7 mouse cellular contexts compared by ENCODE assay signal in genomic region chr4:153480551-153481262, GRCm38 (mm10). TPM values are rescaled to one million over a fixed set of nuclear protein-coding genes. Genes with fewer than 3 reads are reported as not detected.
DNase-seq lines count a peak whose midpoint lies in the region; ATAC-seq and TF ChIP-seq lines count a peak whose summit lies in the region.

No protein-coding gene starts in this region.

- WGBS in forebrain, embryonic 15.5 days = 2% methylated on average over 19 of the region's 19 CpGs
- 5% methylated on average over 19 of the region's 19 CpGs for WGBS in liver, embryonic 12.5 days (ENCODE audit: insufficient replicate concordance)

- H3K4me2 ChIP-seq in forebrain, embryonic 15.5 days (replicated peaks) = peak overlapping the region; percentile 95
- peak overlapping the region; percentile 47 for H3K4me2 ChIP-seq in liver, embryonic 12.5 days

- peak overlapping the region; percentile 57 to 62; a peak in 3 of 4 replicates for H3K4me3 ChIP-seq in ES-E14 (ENCODE audit: insufficient read depth in 1 of 2, low read depth in 1 of 2, low read length in 2 of 2, poor library complexity in 1 of 2, severe bottlenecking in 1 of 2)
- H3K4me3 ChIP-seq in forebrain, embryonic 15.5 days = peak overlapping the region; percentile 51
- peak overlapping the region; percentile 38; the same call in 1 of the 2 replicates for H3K4me3 ChIP-seq in liver, embryonic 12.5 days

- no peak overlapping the region for H3K9ac ChIP-seq in ES-E14 (ENCODE audit: insufficient read depth, low read depth, low read length, poor library complexity, severe bottlenecking)
- peak overlapping the region; percentile 65 for H3K9ac ChIP-seq in forebrain, embryonic 15.5 days (replicated peaks)
- H3K9ac ChIP-seq in liver, embryonic 12.5 days = no peak overlapping the region

- H3K4me1 ChIP-seq in ES-E14 (ENCODE audit: control insufficient read depth in 2 of 2, insufficient read depth in 2 of 2, low read length in 2 of 2, poor library complexity in 1 of 2) = peaks cover 0 to 2% of the 10 kb centered on the region in 2 experiments; a peak in 1 of 4 replicates
- peaks cover 55% of the 10 kb centered on the region for H3K4me1 ChIP-seq in forebrain, embryonic 15.5 days
- no peaks in the 10 kb centered on the region; the same call in 1 of the 2 replicates for H3K4me1 ChIP-seq in liver, embryonic 12.5 days

- H3K36me3 ChIP-seq in ES-E14 (ENCODE audit: control insufficient read depth, insufficient read depth, low read length, poor library complexity, severe bottlenecking) = no peaks in the 10 kb centered on the region
- no peaks in the 10 kb centered on the region for H3K36me3 ChIP-seq in forebrain, embryonic 15.5 days
- no peaks in the 10 kb centered on the region for H3K36me3 ChIP-seq in liver, embryonic 12.5 days

- in situ Hi-C loops in ES-E14 (cut with MboI; ENCODE audit: low sequenced_read_pairs in 2 of 2, unreplicated experiment in 2 of 2) = no loop called here

- H3K27me3 ChIP-seq in forebrain, embryonic 15.5 days = peaks cover 36% of the 10 kb centered on the region
- peaks cover 93% of the 10 kb centered on the region for H3K27me3 ChIP-seq in liver, embryonic 12.5 days (replicated peaks)

- ATAC-seq in forebrain, embryonic 15.5 days (replicated peaks) = peak; percentile 49
- ATAC-seq in liver, embryonic 12.5 days = no peak

- peak; percentile 93 for TF ChIP-seq CTCF in brain, embryonic 14.5 days (IDR thresholded peaks at IDR 0.05; ENCODE audit: borderline replicate concordance, extremely low read depth, insufficient read depth, insufficient read length)

- H3K9me3 ChIP-seq in ES-E14 (ENCODE audit: control insufficient read depth, insufficient read depth, low read depth, low read length) = no peaks in the 10 kb centered on the region
- no peaks in the 10 kb centered on the region for H3K9me3 ChIP-seq in forebrain, embryonic 15.5 days
- no peaks in the 10 kb centered on the region for H3K9me3 ChIP-seq in liver, embryonic 12.5 days (replicated peaks)

- no peak for TF ChIP-seq POLR2A in brain, embryonic 14.5 days (IDR thresholded peaks at IDR 0.05; ENCODE audit: borderline replicate concordance, extremely low read depth, insufficient read depth, insufficient read length, poor library complexity, severe bottlenecking)

- no peak overlapping the region for H3K27ac ChIP-seq in ES-E14 (ENCODE audit: insufficient read depth, low read depth, low read length, poor library complexity, severe bottlenecking)
- H3K27ac ChIP-seq in forebrain, embryonic 15.5 days (replicated peaks) = no peak overlapping the region
- no peak overlapping the region for H3K27ac ChIP-seq in liver, embryonic 12.5 days

- DNase-seq in ES-E14 (ENCODE audit: low read depth, low spot score) = peak; percentile 42
- DNase-seq in brain, embryonic 14.5 days (ENCODE audit: low read depth) = peak; percentile 92
- peak; percentile 72 to 75 for DNase-seq in kidney, postnatal 4 days
- DNase-seq in right cerebral cortex, postnatal 4 days = peak; percentile 72
- no peak for DNase-seq in gastrocnemius, adult 18-20 months (ENCODE audit: low spot score)

TF ChIP-seq in ES-E14, 5 proteins besides CTCF, POLR2A, EP300 and RAD21:
- TF ChIP-seq CHD2 (IDR thresholded peaks at IDR 0.05; ENCODE audit: low read depth, low read length) (no peak), ZNF384 (IDR thresholded peaks at IDR 0.05; ENCODE audit: low read depth, low read length) (no peak), ZC3H11A (IDR thresholded peaks at IDR 0.05; ENCODE audit: borderline replicate concordance, low read depth, low read length) (peak; percentile 91)

RNA-seq across cellular contexts. Expression of gene Ajap1, which starts 1.9 kb away (rescaled TPM):
- total RNA-seq in ES-E14 (2012; rRNA removed) = 0.27 and 0.58 TPM in 2 replicates
- polyA plus RNA-seq in brain, embryonic 14.5 days (2012; rRNA removed) = 9.1 and 19.9 TPM in 2 replicates
- 4.1 and 4.6 TPM in 2 replicates for polyA plus RNA-seq in forebrain, embryonic 15.5 days (2015; fragmentation: Nextera tagmentation; extraction: Ambion mirVana)
- polyA plus RNA-seq in liver, embryonic 12.5 days (2016; fragmentation: Nextera tagmentation; extraction: Ambion mirVana) = 0.49 and 0.84 TPM in 2 replicates
- under 1 TPM; 0.27 to 0.31 TPM for total RNA-seq in gastrocnemius, adult 18-20 months (2021)
